Mouse (Mus musculus) hindbrain, embryonic 15.5 days (tissue): ENCODE results near the gene Lrrc1. TPM values are rescaled to one million over a fixed set of nuclear protein-coding genes. Genes with fewer than 3 reads are reported as not detected.
A peak's percentile ranks its signal among the peaks of the same experiment; 100 is the strongest.

Experiments used
- ATAC-seq: fragments of 200-750 bp; cut with Nextera tagmentation; 2 replicates; pipeline ENCODE4 v1.8.0; 2017; ENCODE audit warnings: low read depth, moderate number of reproducible peaks, moderate TSS enrichment; ENCODE audit not compliant: low FRiP score
- H3K27ac ChIP-seq: fragments of 300-500 bp; sonication (generic); replicated peaks from 2 replicates; pipeline ENCODE4 v1.5.1; 2015; ENCODE audit warnings: mild to moderate bottlenecking, inconsistent platforms
- H3K27me3 ChIP-seq: fragments of 300-500 bp; sonication (generic); 2 replicates; pipeline ENCODE4 v1.6.1; 2015; ENCODE audit warnings: control low read depth, inconsistent platforms
- H3K36me3 ChIP-seq: fragments of 300-500 bp; sonication (generic); 2 replicates; pipeline ENCODE4 v1.6.1; 2015; ENCODE audit warnings: control low read depth, inconsistent platforms
- H3K4me1 ChIP-seq: fragments of 300-500 bp; sonication (generic); replicated peaks from 2 replicates; pipeline ENCODE4 v1.6.1; 2015; ENCODE audit warnings: control low read depth, inconsistent platforms
- H3K4me2 ChIP-seq: fragments of 300-500 bp; sonication (generic); 2 replicates; pipeline ENCODE4 v1.6.1; 2015; ENCODE audit warnings: moderate library complexity, mild to moderate bottlenecking, inconsistent platforms
- H3K4me3 ChIP-seq: fragments of 300-500 bp; sonication (generic); 2 replicates; pipeline ENCODE4 v1.5.1; 2015; ENCODE audit warnings: mild to moderate bottlenecking, inconsistent platforms
- H3K9ac ChIP-seq: fragments of 300-500 bp; sonication (generic); 2 replicates; pipeline ENCODE4 v1.6.1; 2015; ENCODE audit warnings: inconsistent platforms
- H3K9me3 ChIP-seq: fragments of 300-500 bp; sonication (generic); 2 replicates; pipeline ENCODE4 v1.6.1; 2016; ENCODE audit warnings: control low read depth, inconsistent platforms
- whole genome bisulfite sequencing: fragments of 180-500 bp; shearing (Covaris S2); methylation state at CpG from one replicate; pipeline ENCODE4 v1.1.7; 2015; 5-methylcytosine and 5-hydroxymethylcytosine counted together
- polyA plus RNA-seq: library from polyadenylated mRNA; unstranded; fragments of >200 nt; fragmentation: Nextera tagmentation; extraction: Ambion mirVana; gene quantifications from 2 replicates; pipeline ENCODE4 v1.2.1, GENCODE M21; 2015

The Lrrc1 gene
- polyA plus RNA-seq, 1 experiment from 2014 or later = 5.9 TPM

- Histone ChIP-seq H3K4me3 (no peak overlapping the region), H3K27ac (0 out of 2 replicates have a peak overlapping the region, but pooled peaks have one; percentile 25), H3K9me3 (no peaks in the 10 kb centered on the region), H3K4me1 (peaks cover 26% of the 10 kb centered on the region), H3K36me3 (no peaks in the 10 kb centered on the region), H3K4me2 (no peak overlapping the region), H3K9ac (no peak overlapping the region), H3K27me3 (no peaks in the 10 kb centered on the region)
- ATAC-seq = no peak
- 66% methylated on average over 8 of the region's 8 CpGs for WGBS
Measured at GRCm38 (mm10) chr9:77472557-77472956, 72.1 kb downstream of the Lrrc1 start.

GRCm38 (mm10) chr9:77471646-77472220 is 72.9 kb downstream of the Lrrc1 start:
- H3K4me1 ChIP-seq = peaks cover 26% of the 10 kb centered on the region
- H3K4me3 ChIP-seq = no peak overlapping the region
- H3K9ac ChIP-seq = no peak overlapping the region
- 0 out of 2 replicates have a peak overlapping the region, but pooled peaks have one; percentile 25 for H3K27ac ChIP-seq
- H3K36me3 ChIP-seq = no peaks in the 10 kb centered on the region
- H3K9me3 ChIP-seq = no peaks in the 10 kb centered on the region
- peak; percentile 40; the same call in 1 of the 2 replicates for ATAC-seq
- no peak overlapping the region for H3K4me2 ChIP-seq
- no peaks in the 10 kb centered on the region for H3K27me3 ChIP-seq
- WGBS = 64% methylated on average over 12 of the region's 12 CpGs

- Histone ChIP-seq H3K36me3 (no peaks in the 10 kb centered on the region), H3K4me1 (peaks cover 29% of the 10 kb centered on the region), H3K9ac (no peak overlapping the region), H3K4me3 (no peak overlapping the region), H3K27ac (no peak overlapping the region), H3K4me2 (no peak overlapping the region), H3K27me3 (no peaks in the 10 kb centered on the region), H3K9me3 (no peaks in the 10 kb centered on the region)
- ATAC-seq = peak; percentile 65; the same call in 1 of the 2 replicates
- 58% methylated on average over 20 of the region's 20 CpGs for WGBS
Measured at GRCm38 (mm10) chr9:77469791-77470607, 74.7 kb downstream of the Lrrc1 start.

- 85% methylated on average over 5 of the region's 5 CpGs for WGBS
- Histone ChIP-seq H3K4me3 (no peak overlapping the region), H3K27me3 (no peaks in the 10 kb centered on the region), H3K9ac (no peak overlapping the region), H3K9me3 (no peaks in the 10 kb centered on the region), H3K4me2 (no peak overlapping the region), H3K36me3 (no peaks in the 10 kb centered on the region), H3K4me1 (peaks cover 36% of the 10 kb centered on the region), H3K27ac (no peak overlapping the region)
- ATAC-seq = no peak
Measured at GRCm38 (mm10) chr9:77466926-77467325, 77.7 kb downstream of the Lrrc1 start.

GRCm38 (mm10) chr9:77465401-77465800 is 79.3 kb downstream of the Lrrc1 start:
- H3K27me3 ChIP-seq = no peaks in the 10 kb centered on the region
- WGBS = 62% methylated on average over 11 of the region's 11 CpGs
- H3K4me3 ChIP-seq = no peak overlapping the region
- no peak overlapping the region for H3K9ac ChIP-seq
- H3K9me3 ChIP-seq = no peaks in the 10 kb centered on the region
- no peak overlapping the region for H3K4me2 ChIP-seq
- ATAC-seq = no peak
- H3K27ac ChIP-seq = no peak overlapping the region
- H3K36me3 ChIP-seq = no peaks in the 10 kb centered on the region
- H3K4me1 ChIP-seq = peaks cover 25% of the 10 kb centered on the region

- Histone ChIP-seq H3K4me2 (no peak overlapping the region), H3K4me1 (peaks cover 17% of the 10 kb centered on the region; the same call in 1 of the 2 replicates), H3K4me3 (no peak overlapping the region), H3K9me3 (no peaks in the 10 kb centered on the region), H3K27me3 (no peaks in the 10 kb centered on the region), H3K9ac (no peak overlapping the region), H3K36me3 (no peaks in the 10 kb centered on the region), H3K27ac (no peak overlapping the region)
- 71% methylated on average over 7 of the region's 7 CpGs for WGBS
- ATAC-seq = no peak
Measured at GRCm38 (mm10) chr9:77463861-77464260, 80.8 kb downstream of the Lrrc1 start.

GRCm38 (mm10) chr9:77463195-77463594 is 81.5 kb downstream of the Lrrc1 start:
- Histone ChIP-seq H3K36me3 (no peaks in the 10 kb centered on the region), H3K27ac (no peak overlapping the region), H3K4me2 (no peak overlapping the region), H3K4me1 (peaks cover 17% of the 10 kb centered on the region; the same call in 1 of the 2 replicates), H3K27me3 (no peaks in the 10 kb centered on the region), H3K9ac (no peak overlapping the region), H3K9me3 (no peaks in the 10 kb centered on the region), H3K4me3 (no peak overlapping the region)
- WGBS = 78% methylated on average over 4 of the region's 4 CpGs
- no peak for ATAC-seq

GRCm38 (mm10) chr9:77461371-77461915 is 83.2 kb downstream of the Lrrc1 start:
- H3K4me2 ChIP-seq = no peak overlapping the region
- H3K9me3 ChIP-seq = no peaks in the 10 kb centered on the region
- no peaks in the 10 kb centered on the region for H3K36me3 ChIP-seq
- H3K4me3 ChIP-seq = no peak overlapping the region
- no peak for ATAC-seq
- peaks cover 17% of the 10 kb centered on the region; the same call in 1 of the 2 replicates for H3K4me1 ChIP-seq
- H3K9ac ChIP-seq = no peak overlapping the region
- 74% methylated on average over 9 of the region's 9 CpGs for WGBS
- no peak overlapping the region for H3K27ac ChIP-seq
- no peaks in the 10 kb centered on the region for H3K27me3 ChIP-seq

GRCm38 (mm10) chr9:77460408-77460807 is 84.3 kb downstream of the Lrrc1 start:
- no peak for ATAC-seq

GRCm38 (mm10) chr9:77459365-77459764 is 85.3 kb downstream of the Lrrc1 start:
- WGBS = 86% methylated on average over 2 of the region's 2 CpGs
- Histone ChIP-seq H3K4me1 (peaks cover 8% of the 10 kb centered on the region; the same call in 1 of the 2 replicates), H3K9ac (no peak overlapping the region), H3K36me3 (no peaks in the 10 kb centered on the region), H3K9me3 (no peaks in the 10 kb centered on the region), H3K4me3 (no peak overlapping the region), H3K27me3 (no peaks in the 10 kb centered on the region), H3K27ac (no peak overlapping the region), H3K4me2 (no peak overlapping the region)
- ATAC-seq = no peak

More at GRCm38 (mm10) chr9:77460408-77460807, 84.3 kb downstream of the Lrrc1 start:
- Histone ChIP-seq H3K9me3 (no peaks in the 10 kb centered on the region), H3K4me1 (peaks cover 16% of the 10 kb centered on the region; the same call in 1 of the 2 replicates), H3K4me2 (no peak overlapping the region), H3K27ac (no peak overlapping the region), H3K9ac (no peak overlapping the region), H3K4me3 (no peak overlapping the region), H3K27me3 (no peaks in the 10 kb centered on the region), H3K36me3 (no peaks in the 10 kb centered on the region)
- 84% methylated on average over 14 of the region's 14 CpGs for WGBS

GRCm38 (mm10) chr9:77456169-77456826 is 88.4 kb downstream of the Lrrc1 start:
- 64% methylated on average over 13 of the region's 13 CpGs for WGBS
- Histone ChIP-seq H3K4me1 (no peaks in the 10 kb centered on the region), H3K27me3 (no peaks in the 10 kb centered on the region), H3K27ac (no peak overlapping the region), H3K36me3 (no peaks in the 10 kb centered on the region), H3K9ac (no peak overlapping the region), H3K9me3 (no peaks in the 10 kb centered on the region), H3K4me3 (no peak overlapping the region), H3K4me2 (no peak overlapping the region)
- ATAC-seq = peak; percentile 25; the same call in 1 of the 2 replicates
